Mouse (Mus musculus) testis, adult 2 months (tissue): ENCODE measurements around the gene Vdac1.

ENCODE experiments used
- CTCF ChIP-seq: fragments of 200-500 bp; IDR thresholded peaks from 2 replicates; pipeline ENCODE4 v1.5.1; 2012; ENCODE audit warnings: low read depth, mild to moderate bottlenecking, inconsistent platforms, low read length, moderate library complexity; ENCODE audit not compliant: control insufficient read depth, insufficient read depth, insufficient replicate concordance
- POLR2A ChIP-seq: fragments of 200-500 bp; IDR thresholded peaks from 2 replicates; pipeline ENCODE4 v1.6.1; 2012; ENCODE audit warnings: low read depth, mild to moderate bottlenecking, inconsistent platforms, low read length, moderate library complexity; ENCODE audit not compliant: control insufficient read depth

DNA sequence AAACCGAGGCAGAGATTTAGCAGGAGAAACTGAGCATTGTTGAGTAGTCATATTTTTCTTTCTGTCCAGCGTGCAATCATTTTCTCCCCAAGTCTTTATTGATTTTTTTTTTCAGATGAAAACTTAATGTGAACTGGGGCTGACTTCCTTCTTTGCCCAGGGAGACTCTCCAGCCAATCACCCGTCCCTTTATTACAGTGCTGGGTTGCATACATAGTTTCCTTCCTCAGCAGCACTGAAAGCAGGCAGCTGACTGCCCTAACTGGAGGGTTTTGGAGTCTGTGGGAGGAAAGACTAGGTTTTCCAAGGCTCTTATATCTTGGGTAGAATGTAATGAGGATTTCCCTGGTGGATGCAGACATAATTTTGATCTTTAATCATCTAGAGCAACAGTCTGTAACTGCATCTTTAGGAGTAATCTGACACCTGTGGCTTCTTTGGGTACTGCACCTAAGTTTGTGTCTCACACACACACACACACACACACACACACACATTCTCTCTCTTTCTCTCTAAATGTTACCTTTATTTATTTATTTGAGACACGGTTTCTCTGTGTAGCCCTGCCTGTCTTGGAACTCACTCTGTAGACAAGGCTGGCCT is 36.8 kb downstream of the Vdac1 start:
- no peak for TF ChIP-seq POLR2A
- no peak for TF ChIP-seq CTCF
